Mouse (Mus musculus) bone marrow macrophage, adult 2 months (primary cell): Measurements from ENCODE around the gene Glis3.

Experiments used
- CTCF ChIP-seq: IDR thresholded peaks from 2 replicates; pipeline ENCODE4 v1.5.1; 2012; ENCODE audit warnings: low read depth, mild to moderate bottlenecking, low read length, moderate library complexity
- POLR2A ChIP-seq: IDR thresholded peaks from 2 replicates; pipeline ENCODE4 v1.6.1; 2012; ENCODE audit warnings: mild to moderate bottlenecking, low read depth, low read length, borderline replicate concordance

- TF ChIP-seq CTCF (no peak), POLR2A (no peak)
These were observed 44.8 kb upstream of the Glis3 start for GRCm38 (mm10) chr19:28724641-28725040.
